Comparison of ENCODE assay signal across 13 mouse cellular contexts in genomic region chr14:121938256-121939191, GRCm38 (mm10). TPM values are rescaled to one million over a fixed set of nuclear protein-coding genes. Genes with fewer than 3 reads are reported as not detected.
DNase-seq lines count a peak whose midpoint lies in the region; TF ChIP-seq lines count a peak whose summit lies in the region.
"Had no signal": no experiment of that assay in that cellular context is flagged by ENCODE, and none has a peak within 500 bp of the region (broad histone marks: within the 10 kb centered on the region; RNA-seq: fewer than 3 reads in every experiment).

No protein-coding gene starts in this region.

- H3K4me3 ChIP-seq in bone marrow, adult 2 months (replicated peaks; ENCODE audit: control insufficient read depth, low read depth, low read length) = no peak overlapping the region
- no peak overlapping the region for H3K4me3 ChIP-seq in limb, embryonic 10.5 days
- no peak overlapping the region for H3K4me3 ChIP-seq in small intestine, adult 2 months (ENCODE audit: low read depth, low read length)
- no peak overlapping the region for H3K4me3 ChIP-seq in hindbrain, embryonic 10.5 days
- H3K4me3 ChIP-seq: forebrain, embryonic 12.5 days; myocyte had no signal

- no peak for TF ChIP-seq POLR2A in bone marrow, adult 2 months (IDR thresholded peaks at IDR 0.05; ENCODE audit: borderline replicate concordance, control insufficient read depth, low read depth, low read length)
- no peak for TF ChIP-seq POLR2A in small intestine, adult 2 months (IDR thresholded peaks at IDR 0.05; ENCODE audit: low read depth, low read length)

- no peaks in the 10 kb centered on the region for H3K27me3 ChIP-seq in limb, embryonic 10.5 days (ENCODE audit: low read depth, poor library complexity, severe bottlenecking)
- H3K27me3 ChIP-seq in small intestine, adult 2 months (ENCODE audit: control insufficient read depth, insufficient read depth, low read length) = no peaks in the 10 kb centered on the region
- no peaks in the 10 kb centered on the region for H3K27me3 ChIP-seq in hindbrain, embryonic 10.5 days (ENCODE audit: insufficient read depth, poor library complexity, severe bottlenecking)
- H3K27me3 ChIP-seq: forebrain, embryonic 12.5 days had no signal

- H3K9me3 ChIP-seq in limb, embryonic 10.5 days (replicated peaks) = no peaks in the 10 kb centered on the region
- H3K9me3 ChIP-seq in hindbrain, embryonic 10.5 days = peaks cover 13% of the 10 kb centered on the region

- peaks cover 16% of the 10 kb centered on the region for H3K4me1 ChIP-seq in bone marrow, adult 2 months (ENCODE audit: control insufficient read depth, insufficient read depth, low read length)
- no peaks in the 10 kb centered on the region for H3K4me1 ChIP-seq in limb, embryonic 10.5 days
- no peaks in the 10 kb centered on the region; the same call in 1 of the 2 replicates for H3K4me1 ChIP-seq in small intestine, adult 2 months (ENCODE audit: control insufficient read depth, insufficient read depth, insufficient read length, low read length)
- H3K4me1 ChIP-seq in hindbrain, embryonic 10.5 days (replicated peaks) = no peaks in the 10 kb centered on the region
- H3K4me1 ChIP-seq: forebrain, embryonic 12.5 days had no signal

- H3K27ac ChIP-seq in bone marrow, adult 2 months (ENCODE audit: control insufficient read depth, insufficient read depth, low read depth, low read length, poor library complexity) = peak overlapping the region; percentile 78
- H3K27ac ChIP-seq in limb, embryonic 10.5 days = no peak overlapping the region
- H3K27ac ChIP-seq in small intestine, adult 2 months (ENCODE audit: insufficient read depth, low read depth, low read length) = peak overlapping the region; percentile 78
- H3K27ac ChIP-seq in hindbrain, embryonic 10.5 days = no peak overlapping the region
- H3K27ac ChIP-seq: forebrain, embryonic 12.5 days; liver, embryonic 14.5 days had no signal

- WGBS in bone marrow, adult 2 months = 22% methylated on average over 11 of the region's 11 CpGs
- WGBS in limb, embryonic 10.5 days = 94% methylated on average over 11 of the region's 11 CpGs
- WGBS in small intestine, adult 2 months = 81% methylated on average over 11 of the region's 11 CpGs
- 97% methylated on average over 11 of the region's 11 CpGs for WGBS in hindbrain, embryonic 10.5 days

- H3K36me3 ChIP-seq in limb, embryonic 10.5 days = peaks cover 23% of the 10 kb centered on the region
- peaks cover 4% of the 10 kb centered on the region; the same call in 1 of the 2 replicates for H3K36me3 ChIP-seq in small intestine, adult 2 months (ENCODE audit: control insufficient read depth, insufficient read depth, low read length)
- peaks cover 32% of the 10 kb centered on the region for H3K36me3 ChIP-seq in hindbrain, embryonic 10.5 days

- no peak for TF ChIP-seq CTCF in bone marrow, adult 2 months (IDR thresholded peaks at IDR 0.05; ENCODE audit: control insufficient read depth, insufficient read depth, low read length)
- no peak for TF ChIP-seq CTCF in small intestine, adult 2 months (IDR thresholded peaks at IDR 0.05; ENCODE audit: extremely low read depth, insufficient read length, insufficient replicate concordance, low read depth, low read length)

- DNase-seq in spleen, adult 18-20 months = peak; percentile 56 to 59
- DNase-seq in spleen, postnatal 14 days (ENCODE audit: low spot score in 2 of 2) = no peak
- DNase-seq in limb, embryonic 10.5 days (ENCODE audit: low spot score) = peak; percentile 25
- DNase-seq in layer of hippocampus, postnatal 36 days = no peak
- no peak for DNase-seq in hindbrain, embryonic 10.5 days (ENCODE audit: low spot score)
- DNase-seq: cerebellum, postnatal 14 days; kidney, postnatal 36 days had no signal

RNA-seq across cellular contexts. Expression of gene Gpr18, which starts 22.9 kb away (rescaled TPM):
- 2.8 and 3.4 TPM in 2 replicates for polyA plus RNA-seq in bone marrow, adult 2 months (2011; ENCODE audit: insufficient read depth, insufficient read length, low replicate concordance, missing spikeins)
- polyA plus RNA-seq in limb, embryonic 10.5 days (2016; fragmentation: Nextera tagmentation; extraction: Ambion mirVana) = 0.19 and 0.29 TPM in 2 replicates
- 5.6 and 7.5 TPM in 2 replicates for polyA plus RNA-seq in small intestine, adult 2 months (2012; rRNA removed)
- not detected for total RNA-seq in layer of hippocampus, postnatal 36 days (2021)
- 0.20 and 0.21 TPM in 2 replicates for polyA plus RNA-seq in hindbrain, embryonic 10.5 days (2016; fragmentation: Nextera tagmentation; extraction: Ambion mirVana)
- polyA plus RNA-seq: heart, embryonic 14.5 days; myocyte had no signal

RNA-seq across cellular contexts. Expression of gene Gpr183, which starts 26.5 kb away (rescaled TPM):
- polyA plus RNA-seq in bone marrow, adult 2 months (2011; ENCODE audit: insufficient read depth, insufficient read length, low replicate concordance, missing spikeins) = 0.83 and 1.5 TPM in 2 replicates
- polyA plus RNA-seq in limb, embryonic 10.5 days (2016; fragmentation: Nextera tagmentation; extraction: Ambion mirVana) = 2.4 and 2.7 TPM in 2 replicates
- polyA plus RNA-seq in small intestine, adult 2 months (2012; rRNA removed) = 1.3 and 1.8 TPM in 2 replicates
- under 1 TPM; 0.77 to 0.81 TPM for total RNA-seq in layer of hippocampus, postnatal 36 days (2021)
- polyA plus RNA-seq in hindbrain, embryonic 10.5 days (2016; fragmentation: Nextera tagmentation; extraction: Ambion mirVana) = 2.0 and 2.4 TPM in 2 replicates

Comparison
In these comparisons a context has a peak if more than half of its experiments do, and no peak if none do; other contexts are left out.
1. DNase-seq: peak in spleen, adult 18-20 months (2 of 2) and limb, embryonic 10.5 days (single experiment); none in spleen, postnatal 14 days (0 of 2), layer of hippocampus, postnatal 36 days (0 of 2) and hindbrain, embryonic 10.5 days (single experiment).
2. H3K27ac ChIP-seq: peak in bone marrow, adult 2 months (single experiment) and small intestine, adult 2 months (single experiment); none in limb, embryonic 10.5 days (single experiment) and hindbrain, embryonic 10.5 days (single experiment).